Mouse (Mus musculus) liver (tissue): Measurements from ENCODE around the gene Camk2d.

Experiments
- DNase-seq: peaks from one replicate; pipeline ENCODE4 v3.0.0-alpha.2; 2020; ENCODE audit warnings: mixed read lengths

The Camk2d gene

DNA sequence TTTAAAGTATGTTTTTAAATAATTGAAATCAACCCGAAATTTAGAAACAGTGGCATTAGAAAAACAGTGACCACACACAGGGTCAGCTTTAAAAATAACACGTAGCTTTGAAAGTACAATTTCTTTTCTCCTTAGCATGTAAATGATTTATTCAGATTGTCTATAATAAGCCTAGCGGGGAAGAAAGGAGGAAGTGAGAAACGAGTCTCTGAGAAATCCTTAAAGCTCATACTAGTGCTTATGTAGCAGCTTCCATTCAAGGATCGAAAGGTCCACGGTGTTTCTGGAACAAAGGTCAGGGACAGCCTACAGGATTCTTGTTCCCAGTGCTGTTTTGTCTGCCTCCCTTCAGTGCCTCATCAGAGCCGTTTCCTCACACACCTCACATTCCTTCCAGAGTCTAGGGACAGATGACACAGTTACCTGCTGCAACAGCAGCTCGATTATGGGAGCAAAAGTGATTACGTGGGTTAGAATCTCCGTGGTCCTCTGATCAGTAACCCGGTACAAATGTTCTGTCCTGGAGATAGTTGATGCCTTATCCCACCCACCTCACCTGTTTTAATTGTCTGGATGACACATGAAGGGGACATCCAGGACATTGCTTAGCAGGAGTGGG lies 17.5 kb downstream of the Camk2d start:
- DNase-seq = no peak

DNA sequence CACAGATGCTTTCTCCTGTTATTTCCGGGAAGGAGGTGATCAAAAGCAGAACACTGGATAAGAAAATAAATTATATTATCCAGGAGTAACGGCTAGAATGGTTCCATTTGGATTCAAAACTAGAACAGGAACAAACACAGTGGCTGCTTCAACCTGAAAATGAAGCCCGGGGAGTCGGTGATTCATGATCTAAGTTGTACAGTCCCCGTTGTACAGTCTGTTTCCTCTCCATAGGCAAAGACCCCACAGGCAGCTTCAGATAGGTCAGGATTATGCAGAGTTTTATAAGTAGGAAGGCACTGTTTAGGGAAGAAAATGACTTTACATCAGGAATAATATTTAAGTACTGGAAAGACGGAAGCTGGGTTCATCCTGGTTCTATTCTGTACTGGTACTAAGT lies 19.2 kb downstream of the Camk2d start:
- DNase-seq = no peak

DNA sequence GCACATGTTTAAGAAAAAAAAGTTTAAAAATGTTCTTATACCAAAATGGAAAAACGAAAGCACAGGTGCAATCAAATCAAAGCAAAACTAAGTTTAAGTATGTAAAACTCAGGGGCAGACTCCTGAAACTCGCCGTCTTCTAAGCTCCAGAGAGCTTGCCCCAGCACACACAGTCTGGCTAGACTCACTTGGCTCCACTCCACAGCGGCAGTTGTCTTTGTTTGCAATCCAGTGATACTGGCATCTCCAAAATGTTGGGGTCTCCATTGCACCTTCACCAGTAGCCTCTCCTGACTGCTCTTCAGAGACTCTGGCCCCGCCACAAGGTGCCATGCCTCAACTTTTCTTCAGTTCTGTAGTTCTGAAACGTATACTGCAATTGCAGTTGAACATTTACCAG lies 24.1 kb downstream of the Camk2d start:
- DNase-seq = no peak

DNA sequence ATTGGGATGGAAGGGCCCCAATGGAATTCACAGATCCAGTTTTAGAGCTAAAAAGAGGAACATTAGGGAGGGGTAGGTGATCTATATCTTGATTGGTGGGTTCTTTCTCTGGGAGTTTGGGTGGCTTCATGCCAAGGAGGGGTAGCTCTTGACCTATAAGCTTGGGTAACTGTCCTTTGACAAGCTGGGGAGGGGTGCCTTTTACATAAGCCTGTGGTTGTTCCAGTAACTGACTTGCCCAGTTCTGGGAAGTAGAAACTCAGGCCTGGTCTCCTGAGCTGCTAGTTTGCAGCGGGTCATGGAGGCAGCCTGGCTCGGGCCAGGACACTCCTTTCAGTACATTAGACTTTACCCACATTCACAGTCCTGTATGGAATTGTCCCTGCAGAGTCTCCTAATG lies 26.4 kb downstream of the Camk2d start:
- DNase-seq = no peak

DNA sequence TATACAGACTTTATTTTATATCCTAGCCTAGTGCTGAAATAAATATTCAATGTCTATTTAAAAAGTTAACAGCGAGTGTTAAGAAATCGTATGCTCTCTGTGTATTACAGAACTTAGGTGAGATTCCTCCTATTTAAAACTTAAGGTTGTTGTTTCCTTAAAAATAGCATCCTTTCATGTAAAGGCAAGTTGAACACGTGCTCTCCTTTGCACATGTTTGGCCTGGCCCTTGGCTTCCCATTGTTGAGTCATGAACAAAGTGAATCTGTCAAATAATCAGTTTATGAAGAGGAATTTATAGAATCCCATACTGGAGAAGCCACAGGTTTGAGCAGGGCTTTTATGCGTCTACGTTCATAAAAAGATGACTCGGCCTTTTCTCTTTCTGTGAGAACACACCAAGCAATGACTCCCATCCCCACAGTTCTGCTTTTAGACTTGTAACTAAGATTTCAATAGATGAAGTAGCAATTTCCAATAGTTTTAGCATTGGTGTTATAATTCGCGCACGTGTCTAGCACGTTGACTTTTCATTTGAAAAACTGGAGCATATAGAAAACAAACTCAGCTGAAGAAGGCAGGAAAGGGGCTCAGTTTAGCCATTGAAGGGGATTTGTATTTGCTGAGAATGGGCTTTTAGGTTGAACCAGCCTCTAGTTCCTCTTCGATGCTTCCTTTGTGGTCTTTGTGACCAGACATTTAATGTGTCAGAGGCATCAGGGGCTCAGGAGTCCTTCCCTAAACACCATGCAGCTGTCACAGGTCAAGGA lies 29.1 kb downstream of the Camk2d start:
- DNase-seq = no peak

DNA sequence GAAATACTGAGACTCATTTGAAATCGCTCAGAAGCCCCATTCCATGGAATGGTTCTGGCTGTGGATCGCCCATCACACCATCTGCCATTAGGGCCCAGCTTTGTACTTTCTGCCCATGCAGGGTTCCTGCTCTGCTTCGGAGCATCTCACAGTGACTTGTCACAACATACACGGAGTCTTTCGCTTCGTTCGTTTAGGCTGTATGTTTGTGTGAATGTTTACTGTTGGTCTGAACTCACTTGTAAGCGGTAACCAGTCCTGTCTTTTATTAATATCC lies 29.6 kb downstream of the Camk2d start:
- no peak for DNase-seq

DNA sequence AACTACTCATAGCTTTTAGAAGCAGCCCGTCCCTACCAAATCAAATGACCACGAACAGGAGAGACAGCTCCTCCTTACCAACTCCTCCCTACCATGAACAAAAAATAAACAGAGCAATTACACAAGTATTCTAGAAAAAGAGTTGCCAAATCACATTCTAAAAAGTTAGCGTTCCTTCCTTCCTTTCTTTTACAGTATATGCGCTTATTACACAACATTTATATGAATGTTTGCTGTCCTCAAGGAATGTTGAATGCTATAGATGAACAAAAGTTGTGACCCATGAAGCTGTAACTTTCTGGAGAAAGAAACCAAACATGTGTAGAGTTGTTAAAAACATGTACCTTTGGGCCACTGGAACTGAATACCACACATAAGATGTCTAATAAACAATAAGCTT lies 31.9 kb downstream of the Camk2d start:
- DNase-seq = no peak

DNA sequence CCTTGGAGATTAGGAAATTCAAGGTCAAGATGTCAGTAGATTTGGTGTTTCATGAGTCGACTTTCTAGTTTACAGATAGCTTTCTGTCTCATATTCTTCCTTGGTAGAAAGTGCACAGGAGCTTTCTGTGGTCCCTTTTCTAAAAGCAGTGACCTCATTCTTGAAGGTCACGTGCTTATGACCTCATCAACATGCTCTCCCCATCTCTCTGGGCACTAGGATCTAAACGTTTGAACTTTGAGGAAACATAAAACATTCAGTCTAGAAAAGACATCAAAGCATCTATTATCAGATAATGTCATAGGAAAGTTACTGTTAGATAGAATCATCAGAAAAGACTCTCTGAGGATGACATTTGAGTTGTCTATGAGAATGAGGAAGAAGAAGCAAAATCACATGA lies 32.3 kb downstream of the Camk2d start:
- no peak for DNase-seq

DNA sequence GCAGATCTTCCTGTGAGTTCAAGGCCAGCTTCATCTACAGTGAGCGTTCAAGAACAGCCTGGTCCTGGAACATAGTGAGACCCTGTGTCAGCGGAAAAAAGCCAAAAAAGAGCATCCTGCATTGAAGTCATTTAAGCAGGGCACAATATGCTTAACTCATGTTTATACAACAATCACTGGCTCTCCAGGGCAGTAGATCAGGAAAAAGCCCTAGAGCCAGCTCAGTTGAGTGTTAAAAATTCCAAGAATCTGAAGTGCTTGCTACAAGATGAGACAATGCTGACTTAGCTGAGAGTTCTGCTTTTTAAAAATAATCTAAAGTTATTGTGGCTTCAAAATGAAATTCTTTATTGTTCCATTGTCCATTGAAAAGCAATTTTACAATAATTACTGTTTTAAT lies 32.9 kb downstream of the Camk2d start:
- no peak for DNase-seq

DNA sequence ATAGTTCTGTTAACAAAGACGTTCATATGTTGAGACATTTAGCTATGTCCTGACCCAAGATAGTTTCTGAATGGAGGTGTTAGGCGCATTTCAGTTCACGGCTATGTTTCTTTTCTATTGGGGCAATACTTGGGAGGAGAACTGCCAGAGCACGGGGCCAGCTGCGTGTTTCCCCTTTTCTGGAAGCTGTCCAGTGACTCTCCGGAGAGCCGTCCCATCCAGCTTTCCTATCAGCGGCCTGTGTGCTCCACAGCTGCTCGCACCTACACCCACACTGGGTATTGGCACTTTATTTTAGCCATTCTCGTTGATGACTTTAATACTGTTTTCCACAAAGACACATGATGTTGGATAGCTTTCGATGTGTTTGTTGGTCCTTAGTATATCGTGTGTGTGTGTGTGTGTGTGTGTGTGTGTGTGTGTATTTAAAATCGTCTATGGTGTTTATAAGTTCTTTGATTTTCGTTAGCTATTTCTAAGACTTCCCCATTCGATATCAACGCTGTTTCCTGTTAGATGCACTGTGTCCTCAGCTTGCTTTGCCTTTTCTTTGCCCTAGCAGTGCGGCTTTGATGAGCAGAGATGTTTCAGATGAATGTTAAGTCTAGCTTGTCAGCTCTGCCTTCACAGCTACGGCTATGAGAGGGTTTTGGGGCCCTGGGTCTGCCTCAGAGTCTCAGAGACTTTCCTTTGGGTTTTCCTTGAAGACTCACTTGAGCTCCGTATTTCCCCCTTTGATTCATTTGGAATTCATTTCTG lies 34.2 kb downstream of the Camk2d start:
- DNase-seq = no peak

DNA sequence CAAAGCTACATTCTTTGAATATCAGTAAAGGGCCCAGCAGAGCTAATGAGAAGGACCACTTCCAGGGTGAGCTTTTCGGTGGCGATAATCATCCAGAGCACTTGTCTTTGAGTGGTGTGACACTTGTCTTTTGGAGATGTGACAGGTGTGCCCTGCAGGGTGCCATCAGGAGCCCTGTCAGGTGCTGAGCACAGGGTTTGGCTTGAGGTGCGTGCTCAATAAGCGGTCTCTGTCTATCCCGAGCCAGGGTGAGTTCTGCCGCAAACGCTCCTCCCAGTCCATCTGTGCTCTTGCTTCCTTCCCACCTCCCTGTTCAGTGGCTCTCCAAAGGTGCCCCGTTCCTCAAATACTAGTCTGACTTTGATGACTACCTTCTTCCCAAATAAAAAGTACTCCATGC lies 35.5 kb downstream of the Camk2d start:
- DNase-seq = no peak

DNA sequence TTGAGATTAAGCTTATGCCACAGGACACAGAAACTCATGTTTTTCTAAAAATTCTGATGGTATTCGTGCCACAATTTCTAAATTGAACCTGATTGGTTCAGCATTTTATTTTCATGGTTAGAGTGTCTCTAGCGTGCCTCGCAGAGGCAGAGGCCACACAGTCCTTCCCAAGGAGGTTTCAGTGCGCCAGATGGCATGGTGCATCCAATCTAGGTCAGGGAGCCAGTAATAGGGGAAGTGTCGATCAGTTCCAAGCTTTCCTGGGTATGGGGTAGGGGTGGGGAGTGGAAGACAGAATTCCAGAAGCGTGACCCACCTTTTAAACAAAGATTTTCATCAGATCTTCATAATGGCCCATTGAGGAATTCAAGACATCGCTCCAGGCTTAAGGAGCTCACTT lies 36.5 kb downstream of the Camk2d start:
- no peak for DNase-seq

DNA sequence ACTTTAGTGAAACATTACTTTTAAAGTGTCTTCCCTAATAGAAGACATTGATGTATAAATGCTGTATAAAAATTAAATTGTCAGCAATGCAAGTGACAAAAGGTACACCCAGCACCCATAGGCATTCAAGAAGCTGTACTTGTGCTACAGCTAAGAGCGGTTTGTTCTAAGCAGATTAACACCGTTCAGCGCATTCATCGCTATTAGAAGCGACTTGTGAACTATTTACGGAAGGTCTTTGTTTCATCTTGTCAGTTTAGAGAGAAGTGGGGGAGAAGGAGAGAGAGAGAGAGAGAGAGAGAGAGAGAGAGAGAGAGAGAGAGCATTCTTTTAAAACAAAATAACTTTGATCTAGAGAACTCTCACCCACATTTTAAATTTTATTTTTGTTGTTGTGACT lies 38.1 kb downstream of the Camk2d start:
- DNase-seq = no peak

DNA sequence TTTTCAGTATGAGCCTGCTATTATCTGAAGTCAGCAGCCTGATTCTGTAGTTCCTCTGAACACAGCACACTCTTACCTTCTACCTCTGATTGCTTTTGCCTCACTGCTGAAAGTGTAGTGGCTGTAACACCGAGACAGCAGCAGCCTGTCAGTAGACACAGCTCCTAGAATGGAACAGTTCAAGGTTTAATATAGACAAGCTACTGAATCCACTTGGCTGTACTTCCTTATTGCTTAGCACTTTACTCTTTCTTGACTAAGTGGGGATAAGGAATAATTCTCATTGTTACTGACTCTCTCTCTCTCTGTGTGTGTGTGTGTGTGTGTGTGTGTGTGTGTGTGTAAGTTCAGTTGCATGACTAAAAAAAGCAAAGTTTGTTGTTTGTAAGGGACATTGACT lies 42.2 kb downstream of the Camk2d start:
- no peak for DNase-seq

DNA sequence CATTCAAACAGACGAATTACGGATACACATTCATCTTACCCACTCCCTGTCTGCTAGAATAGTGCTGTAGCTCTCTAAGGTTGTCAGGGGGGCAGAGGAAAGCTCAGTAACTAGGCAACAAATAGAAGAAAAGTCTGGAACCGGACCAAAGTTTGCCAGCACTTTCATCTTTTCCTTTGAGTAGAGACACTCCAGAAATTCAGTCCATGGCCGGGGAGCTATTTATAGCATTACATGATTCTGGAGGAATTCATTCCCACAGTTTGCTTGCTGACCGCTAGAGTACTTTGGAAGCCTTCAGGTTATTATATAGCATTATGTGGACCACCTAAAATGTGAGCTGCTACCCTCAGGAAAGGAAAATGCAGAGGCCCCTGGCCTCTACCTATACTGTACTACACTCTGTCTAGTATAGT lies 43.0 kb downstream of the Camk2d start:
- no peak for DNase-seq

DNA sequence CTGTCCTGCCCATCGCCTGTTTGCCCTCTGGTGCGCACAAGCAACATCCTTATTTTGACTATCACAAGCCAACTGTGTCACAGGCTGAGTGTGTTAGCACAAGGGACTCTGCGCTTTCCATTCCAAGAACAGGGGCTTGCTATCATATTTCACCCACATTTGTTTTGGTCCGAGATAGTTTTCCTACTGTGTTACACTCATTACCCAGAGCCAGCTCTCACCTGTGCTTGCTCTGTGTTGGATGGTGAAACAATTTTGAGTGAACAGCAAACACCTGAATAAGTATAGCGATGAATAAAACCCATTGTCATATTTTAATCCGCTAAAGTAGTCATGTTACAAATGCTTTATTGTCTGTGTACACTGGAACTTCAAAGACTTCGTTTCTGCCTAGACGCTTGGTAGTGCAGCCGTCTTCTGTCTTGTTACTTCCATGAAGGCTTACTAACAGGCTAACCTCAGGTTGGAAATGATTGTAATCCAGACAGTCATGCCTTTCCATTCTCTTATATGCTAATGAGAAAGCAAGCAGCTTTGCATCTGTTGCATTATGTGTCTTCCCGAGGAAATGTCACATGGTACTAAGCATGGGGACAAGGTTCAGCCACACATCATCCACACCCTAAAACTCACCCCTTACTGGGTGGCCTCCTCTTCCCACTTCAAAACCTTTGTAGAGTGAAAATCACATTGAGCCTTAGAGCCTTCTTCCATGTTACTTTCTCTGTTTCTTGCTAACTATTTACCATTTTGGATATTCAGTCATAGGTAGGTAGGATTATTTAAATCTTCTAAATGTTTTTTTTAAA lies 44.5 kb downstream of the Camk2d start:
- DNase-seq = no peak

DNA sequence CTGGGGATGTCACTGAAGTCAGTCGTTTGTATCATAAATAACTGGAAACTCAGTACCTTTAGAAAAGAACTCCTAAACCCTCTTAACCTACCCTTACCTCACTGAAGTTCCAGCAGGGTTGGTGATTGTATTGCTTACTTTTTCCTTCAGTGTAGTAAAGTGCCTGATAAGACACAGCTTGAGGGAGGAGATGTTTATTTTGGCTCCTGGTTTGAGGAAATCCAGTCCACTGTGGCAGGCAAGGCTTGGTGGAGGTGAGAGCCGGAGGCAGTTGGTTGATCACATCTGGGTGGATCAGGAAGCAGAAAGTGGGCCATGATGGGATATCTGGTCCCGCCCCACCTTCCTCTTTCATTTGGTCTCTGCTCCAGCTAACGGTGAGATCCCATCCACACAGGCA lies 45.3 kb downstream of the Camk2d start:
- DNase-seq = no peak

DNA sequence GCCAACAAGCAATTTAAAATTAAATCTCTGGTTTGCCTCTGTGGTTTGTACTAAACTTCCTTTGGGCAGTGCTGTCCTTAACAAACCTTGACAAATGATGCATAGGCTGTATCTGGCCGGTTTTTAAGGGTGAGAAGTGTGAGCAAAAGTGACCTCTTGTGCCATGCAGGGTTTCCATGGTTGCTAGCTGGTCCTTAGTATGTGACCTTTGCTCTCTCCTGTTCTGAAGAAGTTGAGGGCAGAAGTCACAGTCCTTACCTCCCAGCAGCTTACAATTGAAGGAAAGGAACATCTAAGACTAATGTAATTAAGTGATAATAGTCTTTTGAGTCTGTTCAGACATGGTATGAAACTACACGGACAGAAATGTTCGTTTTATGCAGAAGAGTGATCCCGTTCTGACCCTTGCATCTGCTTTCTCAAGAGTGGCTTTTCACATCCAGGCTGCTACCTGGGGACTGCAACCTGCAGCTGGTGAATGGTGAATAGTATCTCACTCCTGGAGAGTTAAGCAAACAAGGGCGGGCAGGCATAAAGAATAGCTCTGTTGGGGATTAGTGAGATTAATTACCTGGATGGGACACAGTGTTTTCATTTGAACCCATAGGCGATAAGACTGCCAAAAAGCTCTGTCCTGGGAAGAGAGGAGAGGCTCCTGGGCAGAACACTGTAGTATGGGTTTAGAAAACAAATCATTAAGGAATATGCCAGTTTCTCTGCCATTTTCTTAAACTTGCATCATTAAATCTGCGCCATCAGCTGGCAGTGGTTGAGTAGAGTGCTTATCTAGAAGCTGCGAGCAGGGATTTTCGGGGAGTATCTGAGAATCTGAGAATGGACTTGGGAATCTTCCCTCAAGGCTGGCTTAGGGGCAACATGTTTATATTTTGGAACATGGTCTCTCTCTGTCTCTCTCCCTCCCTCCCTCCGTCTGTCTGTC lies 47.2 kb downstream of the Camk2d start:
- no peak for DNase-seq

DNA sequence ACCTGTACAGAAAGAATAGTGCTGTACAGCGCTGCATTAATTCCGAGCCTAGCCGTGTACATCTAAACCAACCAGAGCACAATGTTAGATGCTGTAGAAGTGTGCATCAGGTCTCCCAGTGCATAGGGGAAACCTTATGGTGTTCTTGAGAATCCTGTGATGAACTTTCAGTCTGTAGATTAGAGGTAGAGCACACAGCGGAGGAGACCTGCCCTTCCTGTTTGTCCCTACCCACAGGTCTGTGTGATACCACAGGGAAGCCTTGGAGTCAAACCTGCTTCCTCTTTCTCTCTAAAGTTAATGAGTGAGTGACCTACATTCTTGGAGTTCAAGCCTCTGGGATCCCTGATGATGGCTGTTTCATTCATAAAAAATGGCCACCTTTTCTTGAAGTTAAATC lies 54.2 kb downstream of the Camk2d start:
- no peak for DNase-seq

DNA sequence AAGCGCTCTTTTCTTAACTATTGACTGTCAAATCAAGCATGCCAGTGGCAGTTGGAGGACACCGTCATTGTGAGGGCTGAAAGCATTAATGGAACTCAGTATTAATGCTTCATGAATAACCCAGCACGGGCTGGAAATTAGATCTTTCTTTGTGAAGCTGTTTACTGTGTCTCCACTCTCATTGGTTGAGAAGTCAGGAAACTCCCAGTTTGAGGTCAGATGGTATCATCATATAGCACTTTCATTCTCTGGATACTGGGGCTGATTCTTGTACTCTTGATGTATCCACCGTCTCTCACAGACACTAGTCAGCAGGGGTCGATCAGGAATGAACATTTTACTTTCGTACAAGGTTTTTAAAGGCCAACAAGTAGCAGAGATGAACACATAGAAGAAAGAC lies 54.6 kb downstream of the Camk2d start:
- no peak for DNase-seq

DNA sequence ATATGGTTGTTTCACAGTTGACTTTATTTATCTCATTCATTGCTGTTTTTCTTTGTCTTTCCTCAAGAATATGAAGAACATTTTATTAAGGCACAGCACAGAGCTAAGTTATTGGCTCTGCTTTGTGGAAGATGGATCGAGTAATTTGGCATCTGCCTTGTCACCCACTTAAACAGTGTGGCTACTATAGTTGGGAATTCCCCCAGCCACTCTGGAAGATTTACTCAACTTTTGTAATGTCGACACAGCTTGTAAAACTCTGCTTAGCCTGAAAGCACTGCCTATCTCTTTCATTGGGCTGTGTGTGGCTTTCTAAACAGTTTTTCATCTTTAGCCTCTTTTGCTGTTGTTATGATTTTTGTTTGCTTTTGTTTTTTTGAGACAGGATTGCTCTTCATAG lies 56.3 kb downstream of the Camk2d start:
- no peak for DNase-seq

DNA sequence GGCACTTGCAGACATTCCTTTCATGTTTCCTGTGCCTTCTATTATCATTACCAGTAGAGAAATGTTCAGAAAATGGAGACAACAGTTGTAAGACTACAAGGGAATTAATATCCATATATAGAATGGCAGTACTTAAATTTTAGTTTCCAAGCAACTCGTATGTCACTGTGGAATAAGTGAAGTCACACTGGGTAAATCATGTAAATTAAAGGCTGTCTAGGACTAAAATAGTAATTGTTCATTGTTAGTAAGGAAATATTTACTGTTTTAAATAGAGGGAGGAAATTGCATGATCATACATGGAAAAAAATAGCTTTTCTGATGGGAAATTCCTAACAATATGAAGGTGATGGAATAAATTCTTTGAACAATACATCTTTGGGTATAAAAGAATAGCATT lies 57.0 kb downstream of the Camk2d start:
- DNase-seq = no peak
